Mouse (Mus musculus): ENCODE measurements at regions not wholly inside any gene's neighbourhood (a gene's known extent, or its start where the extent isn't known, plus 50 kb on each side); places are given as distances from the start of the nearest gene placed in this dataset.

GRCm38 (mm10) chr9:13933404-13933803, 105.9 kb downstream of the Fam76b start:
- no peak for DNase-seq
- 28% methylated on average over 6 of the region's 6 CpGs for WGBS (ENCODE audit: insufficient replicate concordance)

GRCm38 (mm10) chr9:13937301-13937700, 109.8 kb downstream of the Fam76b start:
- no peak for DNase-seq
- H3K27ac ChIP-seq, result no peak overlapping the region
- no peaks in the 10 kb centered on the region for H3K36me3 ChIP-seq
- H3K4me2 ChIP-seq, result no peak overlapping the region
- H3K4me3 ChIP-seq (replicated peaks), result no peak overlapping the region
- 71% methylated on average over 2 of the region's 2 CpGs for WGBS (ENCODE audit: insufficient replicate concordance)
- H3K9me3 ChIP-seq (replicated peaks), result no peaks in the 10 kb centered on the region
- ATAC-seq (ENCODE audit: low read depth), result no peak
- no peak overlapping the region for H3K9ac ChIP-seq
- no peaks in the 10 kb centered on the region for H3K27me3 ChIP-seq
- H3K4me1 ChIP-seq (replicated peaks), result 0 out of 2 replicates have a peak, but pooled peaks cover 5% of the 10 kb centered on the region

More at GRCm38 (mm10) chr9:13933404-13933803, 105.9 kb downstream of the Fam76b start:
- Histone ChIP-seq H3K4me1 (replicated peaks) (0 out of 2 replicates have a peak, but pooled peaks cover 5% of the 10 kb centered on the region), H3K27ac (no peak overlapping the region), H3K4me3 (replicated peaks) (no peak overlapping the region), H3K27me3 (no peaks in the 10 kb centered on the region), H3K4me2 (no peak overlapping the region), H3K36me3 (no peaks in the 10 kb centered on the region), H3K9me3 (replicated peaks) (no peaks in the 10 kb centered on the region), H3K9ac (no peak overlapping the region)
- ATAC-seq (ENCODE audit: low read depth), result no peak; the same call in 1 of the 2 replicates

GRCm38 (mm10) chr9:13946519-13946918, 119.0 kb downstream of the Fam76b start:
- WGBS (ENCODE audit: insufficient replicate concordance), result 45% methylated on average over 3 of the region's 3 CpGs
- no peak overlapping the region for H3K4me3 ChIP-seq (replicated peaks)
- ATAC-seq (ENCODE audit: low read depth) (no peak), DNase-seq (no peak)
- H3K4me1 ChIP-seq (replicated peaks), result no peaks in the 10 kb centered on the region
- H3K9me3 ChIP-seq (replicated peaks), result no peaks in the 10 kb centered on the region
- no peaks in the 10 kb centered on the region for H3K27me3 ChIP-seq
- H3K36me3 ChIP-seq, result no peaks in the 10 kb centered on the region
- H3K4me2 ChIP-seq, result no peak overlapping the region
- no peak overlapping the region for H3K27ac ChIP-seq
- no peak overlapping the region for H3K9ac ChIP-seq

DNA sequence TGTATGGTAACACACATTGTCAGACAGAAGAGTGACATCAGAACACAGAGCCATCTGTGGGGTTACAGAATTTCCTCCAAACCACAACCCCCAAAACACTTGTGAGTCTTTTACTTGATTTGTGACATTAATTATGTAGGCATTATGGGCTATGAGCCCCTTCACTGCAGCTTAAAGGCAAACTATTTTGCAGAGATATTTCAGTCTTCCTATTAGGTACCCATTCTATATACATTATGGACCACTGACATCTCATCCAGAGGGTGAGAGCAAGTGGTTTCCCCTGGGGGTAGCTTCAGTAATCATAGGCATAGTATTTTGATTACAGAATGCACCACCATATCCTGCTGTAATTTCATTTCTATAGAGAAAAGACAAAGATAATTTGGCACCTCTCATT, 124.6 kb downstream of the Fam76b start:
- H3K4me1 ChIP-seq (replicated peaks), result no peaks in the 10 kb centered on the region
- no peak overlapping the region for H3K9ac ChIP-seq
- no peak overlapping the region for H3K4me3 ChIP-seq (replicated peaks)
- no peaks in the 10 kb centered on the region for H3K27me3 ChIP-seq
- no peak for ATAC-seq (ENCODE audit: low read depth)
- no peak overlapping the region for H3K27ac ChIP-seq
- H3K9me3 ChIP-seq (replicated peaks), result no peaks in the 10 kb centered on the region
- DNase-seq, result no peak
- H3K4me2 ChIP-seq, result no peak overlapping the region
- no peaks in the 10 kb centered on the region for H3K36me3 ChIP-seq

- no peak for ATAC-seq (ENCODE audit: low read depth)
- H3K27ac ChIP-seq, result no peak overlapping the region
- DNase-seq, result no peak
- no peaks in the 10 kb centered on the region for H3K27me3 ChIP-seq
- WGBS (ENCODE audit: insufficient replicate concordance), result 68% methylated on average over 7 of the region's 7 CpGs
- no peaks in the 10 kb centered on the region for H3K36me3 ChIP-seq
- no peak overlapping the region for H3K9ac ChIP-seq
- no peaks in the 10 kb centered on the region for H3K9me3 ChIP-seq (replicated peaks)
- H3K4me3 ChIP-seq (replicated peaks), result no peak overlapping the region
- no peaks in the 10 kb centered on the region for H3K4me1 ChIP-seq (replicated peaks)
- H3K4me2 ChIP-seq, result no peak overlapping the region
These were observed 135.7 kb downstream of the Fam76b start for GRCm38 (mm10) chr9:13963140-13963763.

DNA sequence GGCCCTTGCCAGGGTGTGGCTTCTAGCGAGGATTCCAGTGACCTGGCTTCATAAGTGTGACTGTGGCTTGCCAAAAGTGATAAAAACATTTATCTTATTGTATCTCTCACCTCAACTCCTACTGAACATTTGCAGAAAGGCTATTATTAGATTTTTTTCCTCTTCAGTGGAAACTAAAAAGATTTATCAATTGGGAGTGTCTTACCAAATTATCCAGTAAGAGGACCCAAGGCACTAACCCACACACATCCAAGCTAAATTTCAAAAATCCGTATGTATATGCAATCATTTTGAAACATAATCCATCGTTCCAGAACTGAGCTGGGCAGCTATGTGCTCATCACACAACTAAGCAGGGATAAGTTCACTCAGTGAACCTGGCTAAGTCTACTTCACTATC, 136.3 kb downstream of the Fam76b start:
- Histone ChIP-seq H3K27ac (no peak overlapping the region), H3K27me3 (no peaks in the 10 kb centered on the region), H3K4me2 (no peak overlapping the region), H3K9me3 (replicated peaks) (no peaks in the 10 kb centered on the region), H3K4me1 (replicated peaks) (no peaks in the 10 kb centered on the region), H3K36me3 (no peaks in the 10 kb centered on the region), H3K9ac (no peak overlapping the region), H3K4me3 (replicated peaks) (no peak overlapping the region)
- 44% methylated on average over 3 of the region's 3 CpGs for WGBS (ENCODE audit: insufficient replicate concordance)
- ATAC-seq (ENCODE audit: low read depth), result no peak
- no peak for DNase-seq

DNA sequence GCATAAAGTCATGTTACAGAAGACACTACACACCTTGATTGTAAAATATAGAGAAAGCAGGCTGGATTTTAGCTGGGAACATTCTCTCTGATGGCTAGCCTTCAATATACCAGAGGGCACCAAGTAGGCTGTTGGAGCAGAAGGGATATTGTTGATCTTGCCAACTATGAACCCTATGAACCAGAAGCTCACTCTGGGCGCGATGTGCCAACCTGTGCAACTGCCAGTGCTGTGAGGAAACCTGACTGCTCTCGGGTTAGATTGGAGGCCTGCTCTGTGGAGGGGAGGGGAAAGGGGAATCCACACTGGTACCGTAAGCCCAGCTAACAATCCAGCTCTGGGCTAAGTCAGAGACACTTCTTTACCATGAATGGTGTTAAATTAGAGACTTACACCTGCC, 136.7 kb downstream of the Fam76b start:
- 67% methylated on average over 4 of the region's 4 CpGs for WGBS (ENCODE audit: insufficient replicate concordance)
- H3K9ac ChIP-seq, result no peak overlapping the region
- ATAC-seq (ENCODE audit: low read depth) (no peak), DNase-seq (no peak)
- H3K27me3 ChIP-seq, result no peaks in the 10 kb centered on the region
- H3K36me3 ChIP-seq, result no peaks in the 10 kb centered on the region
- no peaks in the 10 kb centered on the region for H3K4me1 ChIP-seq (replicated peaks)
- H3K4me2 ChIP-seq, result no peak overlapping the region
- H3K27ac ChIP-seq, result no peak overlapping the region
- no peak overlapping the region for H3K4me3 ChIP-seq (replicated peaks)
- H3K9me3 ChIP-seq (replicated peaks), result no peaks in the 10 kb centered on the region

GRCm38 (mm10) chr9:13966212-13966611, 138.7 kb downstream of the Fam76b start:
- no peak overlapping the region for H3K9ac ChIP-seq
- H3K4me3 ChIP-seq (replicated peaks), result no peak overlapping the region
- H3K27me3 ChIP-seq, result no peaks in the 10 kb centered on the region
- DNase-seq, result no peak
- no peaks in the 10 kb centered on the region for H3K4me1 ChIP-seq (replicated peaks)
- H3K36me3 ChIP-seq, result no peaks in the 10 kb centered on the region
- no peak for ATAC-seq (ENCODE audit: low read depth)
- H3K27ac ChIP-seq, result no peak overlapping the region
- H3K9me3 ChIP-seq (replicated peaks), result no peaks in the 10 kb centered on the region
- WGBS (ENCODE audit: insufficient replicate concordance), result 53% methylated on average over 1 of the region's 1 CpGs
- no peak overlapping the region for H3K4me2 ChIP-seq

- DNase-seq (no peak), ATAC-seq (ENCODE audit: low read depth) (no peak)
- WGBS (ENCODE audit: insufficient replicate concordance), result 36% methylated on average over 1 of the region's 1 CpGs
These were observed 141.7 kb downstream of the Fam76b start for GRCm38 (mm10) chr9:13969262-13969661.

DNA sequence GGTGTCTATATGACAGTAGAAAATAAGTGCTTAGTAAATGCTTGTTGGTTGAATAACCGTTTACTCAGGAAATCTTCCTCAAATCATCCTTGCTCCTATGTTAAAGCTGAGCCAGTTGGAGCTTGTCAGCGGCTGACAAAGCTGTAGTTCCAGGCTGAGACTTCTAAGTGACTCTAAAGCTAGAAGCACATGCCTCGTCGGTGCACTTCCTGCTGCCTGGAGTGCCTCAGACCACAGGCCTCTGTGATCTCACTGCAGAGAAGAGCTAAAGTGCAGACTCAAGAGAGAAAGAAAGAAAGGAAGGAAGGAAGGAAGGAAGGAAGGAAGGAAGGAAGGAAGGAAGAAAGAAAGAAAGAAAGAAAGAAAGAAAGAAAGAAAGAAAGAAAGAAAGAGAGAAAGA, 146.1 kb downstream of the Fam76b start:
- Histone ChIP-seq H3K9me3 (replicated peaks) (no peaks in the 10 kb centered on the region), H3K4me2 (no peak overlapping the region), H3K27me3 (no peaks in the 10 kb centered on the region), H3K4me1 (replicated peaks) (no peaks in the 10 kb centered on the region), H3K4me3 (replicated peaks) (no peak overlapping the region), H3K9ac (no peak overlapping the region), H3K27ac (no peak overlapping the region), H3K36me3 (no peaks in the 10 kb centered on the region)
- no peak for DNase-seq
- ATAC-seq (ENCODE audit: low read depth), result no peak
- 33% methylated on average over 4 of the region's 4 CpGs for WGBS (ENCODE audit: insufficient replicate concordance)

More at GRCm38 (mm10) chr9:13969262-13969661, 141.7 kb downstream of the Fam76b start:
- Histone ChIP-seq H3K9me3 (replicated peaks) (no peaks in the 10 kb centered on the region), H3K9ac (no peak overlapping the region), H3K4me3 (replicated peaks) (no peak overlapping the region), H3K27me3 (no peaks in the 10 kb centered on the region), H3K36me3 (no peaks in the 10 kb centered on the region), H3K4me2 (no peak overlapping the region), H3K4me1 (replicated peaks) (no peaks in the 10 kb centered on the region), H3K27ac (no peak overlapping the region)

DNA sequence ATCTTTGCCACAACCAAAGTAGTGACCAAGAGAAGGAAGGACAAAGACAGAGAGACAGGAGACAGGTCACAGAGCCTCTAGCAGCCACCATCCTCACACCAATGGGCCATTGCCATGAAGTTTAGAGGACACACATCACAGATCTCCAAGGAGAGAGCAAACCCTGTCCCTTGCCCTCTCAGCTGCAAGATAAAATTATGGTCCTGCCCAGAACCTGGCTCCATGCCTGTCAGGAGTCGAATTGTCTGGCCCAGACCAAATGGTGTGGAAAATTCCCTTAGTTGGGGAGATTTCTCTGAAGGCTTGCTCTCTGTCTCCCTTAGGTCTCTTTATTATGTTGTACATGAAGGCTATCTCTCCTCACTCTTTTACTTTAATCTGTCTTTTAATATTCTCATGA, 147.4 kb downstream of the Fam76b start:
- no peak overlapping the region for H3K4me2 ChIP-seq
- no peak for ATAC-seq (ENCODE audit: low read depth)
- H3K27ac ChIP-seq, result no peak overlapping the region
- H3K9me3 ChIP-seq (replicated peaks), result no peaks in the 10 kb centered on the region
- H3K36me3 ChIP-seq, result no peaks in the 10 kb centered on the region
- no peak overlapping the region for H3K4me3 ChIP-seq (replicated peaks)
- no peak overlapping the region for H3K9ac ChIP-seq
- no peak for DNase-seq
- no peaks in the 10 kb centered on the region for H3K4me1 ChIP-seq (replicated peaks)
- no peaks in the 10 kb centered on the region for H3K27me3 ChIP-seq
- 46% methylated on average over 1 of the region's 1 CpGs for WGBS (ENCODE audit: insufficient replicate concordance)

- Histone ChIP-seq H3K4me2 (no peak overlapping the region), H3K9ac (no peak overlapping the region), H3K9me3 (replicated peaks) (no peaks in the 10 kb centered on the region), H3K36me3 (no peaks in the 10 kb centered on the region), H3K27me3 (no peaks in the 10 kb centered on the region), H3K4me3 (replicated peaks) (no peak overlapping the region), H3K27ac (no peak overlapping the region), H3K4me1 (replicated peaks) (no peaks in the 10 kb centered on the region)
- 47% methylated on average over 6 of the region's 6 CpGs for WGBS (ENCODE audit: insufficient replicate concordance)
- ATAC-seq (ENCODE audit: low read depth), result no peak
- no peak for DNase-seq
These were observed 151.3 kb downstream of the Fam76b start for GRCm38 (mm10) chr9:13978842-13979241.
